Mouse (Mus musculus) skeletal muscle tissue, adult 2 months (tissue): ENCODE measurements around the gene Slc35b3.

ENCODE experiments used
- DNase-seq: peaks from one replicate; pipeline ENCODE4 v3.0.0-alpha.2; 2012; ENCODE audit warnings: low read depth, low spot score

The Slc35b3 gene

DNA sequence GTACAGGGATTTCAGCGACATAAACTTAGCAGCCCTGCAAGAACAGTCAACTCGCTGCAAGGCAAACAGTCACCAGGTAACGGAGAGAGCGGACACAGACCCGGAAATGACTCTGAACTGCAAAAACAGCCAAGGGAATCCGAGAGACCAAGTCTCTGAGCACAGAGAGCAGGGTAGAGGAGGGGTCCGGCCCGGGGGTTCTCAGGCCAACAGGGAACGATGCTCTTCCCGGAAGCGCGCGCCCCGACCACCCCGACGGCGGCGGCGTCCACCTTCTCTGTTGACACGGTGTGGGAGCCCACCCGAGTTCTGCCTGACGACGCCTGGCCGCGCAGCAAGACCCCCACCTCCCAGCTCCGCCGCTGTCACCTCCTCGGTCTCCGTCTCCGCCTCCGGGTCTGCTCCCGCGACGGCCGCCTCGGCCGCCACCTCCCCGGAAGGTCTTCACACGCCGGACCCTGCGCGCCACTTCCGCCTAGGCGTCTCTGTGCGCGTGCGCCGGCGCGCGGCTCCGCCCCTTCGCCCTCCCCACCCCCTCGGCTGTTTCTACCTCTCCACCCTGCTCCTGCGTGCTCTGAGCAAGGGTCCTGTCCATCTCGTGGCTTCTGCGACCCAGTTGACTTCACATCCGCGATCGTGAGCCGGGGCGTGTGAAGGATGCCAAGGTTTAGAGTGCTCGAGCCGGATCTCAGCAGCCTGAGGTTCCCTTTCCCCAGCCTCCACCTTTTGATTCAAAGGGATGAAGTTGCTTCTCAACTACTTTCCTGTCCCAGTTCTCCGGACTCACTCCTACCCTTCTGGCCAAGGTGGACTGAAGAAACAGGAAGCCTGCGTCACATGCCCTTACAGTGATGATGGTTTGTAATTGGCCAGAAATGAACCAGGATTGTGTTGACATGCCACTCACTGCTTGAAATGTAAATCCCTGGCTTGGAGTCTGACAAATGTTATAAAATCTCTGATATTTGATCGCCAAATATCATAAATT, at the start of gene Slc35b3:
TSS of gene Slc35b3 (minus strand) at position 813 of the 988 bp plus-strand sequence.
- peak; percentile 74 for DNase-seq

DNA sequence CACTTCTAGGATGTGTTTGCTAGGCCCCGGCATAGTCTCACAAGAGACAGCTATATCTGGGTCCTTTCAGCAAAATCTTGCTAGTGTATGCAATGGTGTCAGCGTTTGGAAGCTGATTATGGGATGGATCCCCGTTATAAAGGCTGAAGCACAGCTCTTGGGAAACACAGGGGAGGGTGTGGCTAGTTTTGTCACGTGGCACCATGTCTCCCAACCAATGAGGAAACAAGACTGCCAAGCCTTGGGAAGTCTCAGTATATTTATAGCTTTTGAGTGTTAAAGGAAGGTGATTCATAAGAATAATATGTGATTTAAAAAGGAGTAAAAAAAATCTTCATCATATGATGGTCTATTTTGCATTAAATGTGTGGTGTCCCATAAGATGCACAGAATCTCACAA, 49.6 kb upstream of the Slc35b3 start:
- DNase-seq: no peak

DNA sequence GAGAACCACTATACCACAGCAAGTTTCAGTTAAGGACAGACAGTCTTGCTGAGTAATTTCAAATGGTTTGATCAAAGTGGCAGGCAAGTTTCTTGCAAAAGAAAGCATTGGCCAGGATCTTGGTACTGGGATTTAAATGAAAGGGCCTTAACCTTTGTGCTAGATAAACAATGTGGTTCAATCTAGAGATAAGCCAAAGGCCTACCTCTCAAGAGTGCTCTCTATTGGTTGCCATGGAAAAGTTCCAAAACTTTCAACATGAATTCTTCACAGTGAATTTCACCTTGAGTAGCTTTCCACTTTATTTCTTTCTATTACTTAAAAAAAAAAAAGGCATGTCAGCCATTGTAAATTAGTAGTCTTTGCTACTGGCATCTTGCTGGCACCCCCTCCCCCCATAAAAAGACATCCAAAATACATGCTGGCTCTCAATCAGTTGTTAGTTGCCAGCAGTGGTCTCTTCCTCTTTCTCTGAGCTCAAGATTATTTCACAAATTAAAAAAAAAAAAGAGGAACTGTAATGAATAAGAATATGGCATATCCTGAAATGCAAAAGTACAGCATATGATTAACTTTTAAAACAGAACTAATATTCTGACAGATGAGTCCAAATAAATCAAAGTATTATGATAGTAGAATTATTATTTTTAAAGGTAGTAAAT, 42.6 kb upstream of the Slc35b3 start:
- DNase-seq: no peak

DNA sequence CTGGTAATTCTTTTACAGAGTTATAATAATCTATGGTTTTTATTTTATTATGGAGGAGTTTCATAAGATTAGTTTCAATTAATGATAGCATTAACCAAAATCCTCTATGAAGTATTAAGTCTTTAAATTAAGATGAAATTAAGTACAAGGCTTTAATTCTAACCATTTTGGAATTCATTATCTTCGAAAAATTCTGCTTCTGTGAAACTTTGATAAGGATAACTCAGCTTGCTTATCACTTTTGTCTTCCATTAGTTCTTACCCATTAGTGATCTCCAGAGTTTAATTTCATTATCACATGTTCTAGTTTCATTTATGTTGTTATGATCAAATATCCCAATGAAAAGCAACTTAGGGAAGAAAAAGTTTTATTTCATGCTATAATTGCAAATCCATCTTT, 41.7 kb upstream of the Slc35b3 start:
- DNase-seq: no peak

DNA sequence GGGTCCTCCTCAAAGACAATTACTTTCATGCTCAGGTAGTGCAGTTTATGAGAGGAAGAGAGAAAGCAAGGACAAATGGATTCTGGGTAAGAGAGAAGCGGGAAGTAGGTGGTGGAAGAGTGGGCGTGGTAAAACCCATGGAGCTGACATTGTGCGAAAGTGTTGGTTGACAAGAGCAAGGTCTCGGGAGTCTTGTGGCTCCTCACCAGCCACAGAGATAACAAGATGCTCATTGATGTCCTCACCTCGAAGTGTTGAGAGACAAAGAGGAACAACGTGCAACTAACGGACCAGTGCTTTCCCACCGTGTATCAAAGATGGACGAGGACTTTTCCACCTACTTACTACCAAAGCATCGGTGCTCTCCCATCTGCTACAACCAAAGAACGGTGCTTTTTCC, 40.8 kb upstream of the Slc35b3 start:
- DNase-seq: no peak

DNA sequence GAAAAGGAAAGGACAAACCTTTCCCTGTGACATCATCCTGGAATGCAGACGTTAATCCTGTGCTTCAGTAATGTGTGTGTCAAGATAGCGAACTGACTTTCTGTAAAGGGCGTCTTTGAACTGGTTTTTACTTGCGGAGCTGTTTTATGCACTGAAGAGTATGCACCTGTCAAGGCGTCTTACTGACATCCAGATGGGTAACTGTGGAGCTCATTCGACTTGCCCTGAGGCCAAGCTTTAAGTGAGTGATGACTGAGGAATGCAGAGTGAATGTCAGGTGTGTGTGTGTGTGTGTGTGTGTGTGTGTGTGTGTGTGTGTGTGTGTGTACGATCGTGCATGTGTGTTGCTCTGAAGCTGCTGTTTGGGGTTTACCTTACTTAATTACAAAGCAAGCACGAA, 38.3 kb upstream of the Slc35b3 start:
- no peak for DNase-seq

DNA sequence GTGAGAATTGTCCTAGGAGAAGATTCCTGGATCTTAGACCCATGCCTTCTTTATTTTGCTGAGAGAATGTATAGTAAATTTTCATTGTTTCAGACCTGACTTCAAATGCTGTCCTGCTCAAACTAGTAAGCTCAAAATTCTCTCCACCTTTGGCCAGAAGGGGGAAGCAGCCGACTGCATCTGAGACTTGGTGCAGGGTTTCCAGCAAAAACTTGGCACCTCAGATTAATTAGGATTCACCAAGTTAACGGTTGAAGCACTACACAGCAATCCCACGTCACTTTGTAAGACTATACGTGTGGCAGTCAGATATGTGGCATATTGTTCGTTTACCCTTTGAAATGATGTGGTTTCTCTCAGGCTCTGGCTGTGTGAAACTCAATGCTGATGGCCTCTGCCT, 31.9 kb upstream of the Slc35b3 start:
- no peak for DNase-seq

DNA sequence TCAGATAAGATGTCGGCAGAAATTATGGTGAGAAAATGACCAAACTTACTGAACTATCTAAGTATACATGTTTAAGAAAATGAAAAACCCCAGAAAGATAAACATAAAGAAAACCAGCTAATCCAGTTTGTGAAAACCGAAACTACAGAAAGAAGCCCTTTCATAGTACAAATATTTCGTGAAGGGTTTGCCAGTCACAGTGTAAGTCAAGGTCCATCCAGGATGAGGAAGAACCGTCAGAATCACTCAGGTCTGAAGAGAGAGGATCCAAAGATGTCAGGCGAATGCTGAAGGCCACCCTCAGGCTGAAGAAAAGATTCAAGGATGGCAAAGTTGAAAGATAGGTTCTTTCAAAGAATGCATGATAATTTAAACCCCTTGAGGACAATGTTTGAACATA, 23.1 kb upstream of the Slc35b3 start:
- no peak for DNase-seq

DNA sequence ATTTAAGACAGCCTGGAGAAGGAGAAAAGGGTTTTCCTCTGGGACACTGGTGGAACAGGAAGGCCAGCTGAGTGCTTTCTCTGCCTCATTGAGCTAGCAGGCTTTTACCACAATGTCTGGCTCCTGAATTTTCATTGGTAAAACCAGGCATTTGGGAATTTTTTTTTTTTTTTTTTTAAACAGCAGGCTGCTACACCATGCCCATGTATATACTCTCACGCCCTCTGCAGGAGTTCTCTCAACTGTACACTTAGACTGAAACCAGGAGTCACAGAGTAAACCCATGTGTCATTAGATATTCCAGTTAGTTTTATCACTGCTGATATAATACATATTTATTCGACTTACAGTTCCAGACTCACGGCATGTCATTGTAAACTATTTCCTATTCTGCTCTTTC, 20.2 kb upstream of the Slc35b3 start:
- no peak for DNase-seq

DNA sequence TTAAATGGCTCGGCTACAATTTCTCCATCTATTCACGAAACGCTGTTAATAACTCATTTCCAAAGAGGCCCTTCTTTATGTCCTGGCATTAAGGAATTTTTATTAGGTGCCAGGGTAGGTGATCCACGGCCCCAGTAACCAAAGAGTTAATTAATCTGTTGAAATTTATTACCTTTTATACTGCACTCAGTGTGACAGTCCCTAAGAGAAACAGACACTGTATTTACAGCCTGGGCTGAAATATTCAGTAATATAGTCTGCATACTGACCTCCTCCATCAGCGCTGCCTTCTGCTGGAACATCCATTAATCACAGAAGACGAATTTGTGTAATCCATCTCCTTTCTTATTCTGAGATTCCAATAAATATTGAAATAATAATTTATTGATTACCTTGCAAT, 16.3 kb upstream of the Slc35b3 start:
- no peak for DNase-seq

DNA sequence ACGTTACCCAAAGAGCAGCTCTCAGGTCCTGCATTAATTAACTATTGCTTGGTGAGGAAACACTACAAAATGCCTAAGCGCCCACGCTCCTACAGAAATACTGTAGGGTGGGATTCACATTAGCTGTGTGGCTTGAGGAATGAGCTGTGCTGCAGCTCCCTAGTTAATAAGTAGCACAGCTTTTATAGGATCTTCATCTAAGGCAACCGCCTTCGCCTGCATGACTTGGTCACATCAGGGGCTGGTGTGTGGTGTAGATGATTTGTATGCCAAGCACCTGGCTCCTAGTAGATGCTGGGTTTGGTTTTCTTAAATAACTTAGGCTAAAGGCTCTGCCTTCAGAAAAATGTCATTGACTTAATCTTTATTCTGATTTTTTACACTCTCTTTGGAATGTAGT, 15.2 kb upstream of the Slc35b3 start:
- no peak for DNase-seq

DNA sequence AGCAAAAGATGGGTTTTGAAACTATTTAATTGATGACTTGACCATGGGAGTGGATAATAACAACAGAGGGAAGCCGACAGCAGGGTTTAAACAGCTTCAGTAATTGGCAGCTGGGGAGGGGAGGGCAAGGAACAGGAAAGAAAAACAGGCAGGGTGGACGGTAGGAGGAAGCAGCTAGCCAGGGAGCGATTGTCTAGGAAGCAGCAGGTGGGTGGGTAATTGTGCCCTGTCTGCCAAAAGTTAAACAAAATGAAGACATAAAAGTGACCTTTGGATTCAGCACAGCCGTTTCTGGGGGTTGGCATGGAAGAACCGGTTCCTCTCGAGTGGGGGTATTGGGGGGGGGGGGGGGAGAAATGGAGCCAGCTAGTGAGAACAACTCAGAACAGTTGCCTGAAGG, 11.9 kb upstream of the Slc35b3 start:
- DNase-seq: no peak

DNA sequence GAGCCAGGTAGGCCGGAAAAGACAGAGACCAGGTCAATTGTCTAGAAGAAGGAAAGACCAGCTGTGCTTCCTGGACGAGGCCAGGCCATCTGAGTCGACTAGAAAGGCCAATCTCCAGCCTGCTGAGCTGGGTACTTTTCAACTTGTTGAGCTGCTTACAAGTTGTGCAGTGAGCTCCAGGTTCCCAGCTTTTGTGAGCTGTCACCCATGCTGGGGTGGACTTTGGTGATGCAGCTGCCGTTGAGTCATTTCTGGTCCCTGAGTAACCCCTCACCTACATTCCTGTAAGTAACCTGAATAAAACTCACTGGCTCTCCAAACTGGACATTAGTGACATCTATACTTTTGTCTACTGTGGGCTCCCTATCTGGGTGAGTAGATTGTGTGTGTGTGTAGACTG, 10.4 kb upstream of the Slc35b3 start:
- no peak for DNase-seq

DNA sequence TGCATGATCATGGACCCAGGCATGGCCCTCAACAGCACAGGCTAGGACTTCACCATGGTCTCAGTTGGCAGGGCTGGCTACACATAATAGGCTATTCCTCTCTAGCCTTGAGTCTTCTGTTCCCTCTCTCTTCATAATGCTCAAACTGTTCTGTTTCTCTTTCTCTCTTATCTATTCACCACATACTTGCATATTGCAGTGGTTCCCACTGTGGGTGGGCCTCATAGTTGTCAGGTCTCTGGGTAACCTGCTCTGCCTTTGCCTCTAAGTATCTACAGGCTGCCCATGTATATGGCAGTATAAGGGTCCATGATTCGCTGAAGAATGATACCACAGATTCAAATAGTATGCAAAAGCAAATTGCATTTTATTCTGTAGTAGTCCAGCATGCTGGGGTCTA, 6.8 kb upstream of the Slc35b3 start:
- no peak for DNase-seq

DNA sequence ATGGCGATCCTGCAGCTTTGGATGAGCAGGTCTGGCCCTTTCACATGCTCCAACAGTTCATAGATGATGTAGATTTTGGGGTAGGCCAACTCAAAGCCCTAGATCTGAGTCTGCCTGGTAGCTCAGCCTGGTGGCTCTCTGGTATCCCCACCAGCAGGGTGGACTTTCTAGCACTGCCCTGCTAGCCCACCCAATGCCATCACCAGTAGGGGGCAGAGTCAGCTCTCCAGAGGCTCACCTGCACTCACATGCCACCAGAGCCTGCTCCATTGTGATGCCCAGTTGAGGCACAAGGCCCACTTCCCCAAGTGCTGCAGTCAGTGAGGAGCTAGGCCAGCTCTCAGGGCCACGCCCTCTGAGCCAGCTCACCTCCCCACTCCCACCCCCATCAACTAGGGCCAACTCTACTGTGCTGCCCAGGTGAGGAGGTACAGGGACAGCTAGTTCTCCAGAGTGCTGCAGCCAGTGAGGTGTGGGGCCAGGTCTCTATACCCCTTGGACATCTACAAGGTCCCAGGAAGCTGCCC, 6.3 kb upstream of the Slc35b3 start:
- no peak for DNase-seq

DNA sequence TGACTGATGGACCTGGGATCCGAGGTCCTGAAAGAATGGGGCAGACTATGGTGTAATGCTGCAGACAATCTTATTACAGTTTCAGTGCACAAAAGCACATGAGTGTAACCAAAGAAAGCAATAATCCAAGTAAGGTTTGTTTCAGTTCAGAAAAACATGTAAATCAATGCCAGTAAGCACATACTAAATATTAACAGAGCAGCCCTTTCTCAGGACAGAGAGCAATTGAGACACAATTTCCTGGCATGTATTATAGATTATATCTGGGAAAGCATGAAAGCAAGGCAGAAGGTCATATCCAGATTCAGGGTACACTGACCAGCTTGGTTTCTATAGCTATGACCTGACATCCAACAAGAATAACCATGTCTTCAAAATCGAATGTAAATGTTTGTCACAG, 2.1 kb upstream of the Slc35b3 start:
- no peak for DNase-seq

DNA sequence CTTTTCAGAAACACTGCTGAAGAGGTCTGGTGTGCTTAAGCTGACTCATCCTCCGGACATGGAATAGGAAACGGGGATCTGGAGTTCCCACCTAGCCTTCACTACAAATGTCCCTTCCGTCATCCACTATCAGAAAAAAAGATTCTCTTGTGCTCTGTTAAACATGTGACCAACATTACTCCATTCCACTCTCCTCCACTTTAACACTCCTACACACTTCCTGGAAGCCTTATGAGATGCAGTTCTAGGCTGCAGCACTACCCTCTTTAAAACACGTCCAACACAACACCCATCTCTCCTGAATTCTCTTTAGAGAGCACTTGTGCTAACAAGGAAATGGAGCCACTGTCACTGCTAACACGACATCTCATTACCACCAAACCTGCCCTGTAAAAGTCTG, 2.6 kb downstream of the Slc35b3 start:
- no peak for DNase-seq

DNA sequence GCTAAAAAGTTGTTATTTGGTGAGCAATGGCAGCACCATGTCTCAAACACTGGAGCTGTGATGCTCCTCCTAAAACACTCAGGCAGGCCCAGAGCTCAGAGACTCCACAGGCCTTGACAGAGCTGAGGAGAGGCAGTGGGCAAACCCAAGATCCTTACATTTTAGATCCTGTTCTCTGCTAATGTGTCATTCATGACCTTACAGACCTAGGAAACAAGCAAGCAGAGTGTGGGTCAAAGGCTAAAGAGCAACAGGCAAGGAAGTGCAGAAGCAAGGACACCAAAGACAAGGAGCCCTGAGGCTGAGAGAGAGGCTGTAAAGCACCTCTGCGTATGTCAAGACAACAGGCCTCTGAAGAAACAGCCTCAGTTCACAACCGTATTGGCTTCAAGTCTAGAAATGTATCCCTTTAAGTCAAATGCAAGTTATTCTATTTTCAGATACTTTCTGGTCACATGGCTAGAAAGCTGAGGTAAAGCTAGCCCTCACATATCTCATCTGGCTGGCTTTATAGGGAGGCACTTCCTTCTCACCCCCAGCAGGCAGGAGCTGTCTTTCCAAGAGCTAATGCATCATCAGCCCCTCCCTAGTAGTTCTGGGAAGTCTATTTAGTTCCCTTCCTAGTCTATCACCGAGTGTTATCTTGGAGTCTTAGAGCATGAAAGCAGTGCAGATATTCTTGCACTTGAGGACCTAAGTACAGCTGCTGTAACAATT, 14.2 kb downstream of the Slc35b3 start:
- peak; percentile 5 for DNase-seq

DNA sequence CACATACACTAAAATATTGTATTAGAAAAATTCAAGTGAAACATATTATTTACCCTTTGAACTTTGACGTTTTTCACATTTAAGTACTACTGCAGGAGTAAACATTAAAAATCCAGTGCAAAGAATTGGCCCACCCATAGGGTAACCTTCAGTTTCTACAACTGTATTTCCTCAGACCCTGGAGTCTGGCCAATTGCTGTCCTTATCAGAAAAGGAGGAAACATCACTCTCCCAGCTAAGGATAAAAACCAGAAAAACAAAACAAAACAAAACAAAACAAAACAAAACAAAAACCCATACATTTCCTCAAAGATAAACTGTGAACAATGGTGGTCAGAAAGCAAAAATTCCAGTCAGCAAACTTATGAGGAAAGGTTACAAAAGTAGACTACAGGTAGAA, 14.9 kb downstream of the Slc35b3 start:
- no peak for DNase-seq

DNA sequence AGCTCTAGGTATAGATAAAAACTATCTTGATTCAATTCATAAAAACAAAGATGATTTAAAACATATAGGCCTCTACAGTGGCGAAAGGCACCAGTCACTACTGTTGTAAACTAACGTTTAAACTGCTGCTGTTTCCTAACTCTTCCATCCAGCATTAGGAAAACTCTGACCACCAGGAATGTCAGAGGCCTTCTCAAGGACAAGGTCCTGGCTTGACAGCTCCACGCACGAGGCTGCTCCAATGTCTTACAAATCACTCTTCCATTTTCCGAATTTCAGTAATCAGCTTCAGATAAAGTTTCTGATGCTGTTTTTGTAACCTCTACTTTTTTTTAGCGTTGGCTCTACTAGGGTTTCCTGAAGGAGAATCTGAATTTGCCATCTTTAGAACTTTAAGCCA, 15.7 kb downstream of the Slc35b3 start:
- DNase-seq: no peak

DNA sequence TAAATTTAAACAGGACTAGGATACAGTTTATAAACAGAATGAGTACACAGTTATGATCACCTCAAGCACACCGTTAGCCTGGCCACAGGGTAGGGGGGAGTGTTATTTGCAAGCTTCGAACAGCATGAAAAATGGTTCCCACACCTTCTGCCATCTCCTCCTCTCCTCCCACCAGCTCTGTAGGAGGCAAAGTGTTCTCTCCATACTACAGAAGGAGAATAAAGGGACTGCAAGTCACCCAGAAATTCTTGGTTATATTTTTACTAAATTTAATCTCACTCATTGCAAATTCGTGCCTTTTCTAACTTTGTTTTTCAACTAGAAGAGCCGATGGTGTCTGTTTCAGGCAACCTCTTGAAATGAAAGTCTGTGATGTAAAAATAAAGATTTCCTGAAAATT, 18.9 kb downstream of the Slc35b3 start:
- no peak for DNase-seq

DNA sequence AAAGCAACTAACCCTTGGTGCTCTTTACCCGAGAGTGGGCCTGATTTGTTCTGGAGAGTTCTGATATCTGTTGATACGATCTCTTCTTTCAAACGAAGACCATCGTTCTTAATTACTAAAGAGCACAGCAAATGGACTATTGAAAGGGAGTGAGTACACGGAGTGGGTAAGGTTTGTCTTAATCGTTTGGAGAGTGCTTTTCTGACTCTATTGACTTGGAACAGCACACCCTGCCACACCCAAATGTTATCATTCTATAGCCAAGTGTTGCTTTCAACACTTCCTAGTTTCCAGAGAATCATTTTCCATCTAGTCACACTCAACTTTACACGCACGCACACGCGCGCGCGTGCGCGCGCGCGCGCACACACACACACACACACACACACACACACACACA, 19.4 kb downstream of the Slc35b3 start:
- no peak for DNase-seq
